Mouse (Mus musculus) forebrain, postnatal 0 days (tissue): ENCODE results near the gene Tmem79. TPM values are rescaled to one million over a fixed set of nuclear protein-coding genes. Genes with fewer than 3 reads are reported as not detected.
"Not testable (repeated sequence)": the region's sequence is repeated elsewhere in the genome, so short reads cannot be mapped to it uniquely, and the experiment has no call there.

Experiments
- ATAC-seq: fragments of 200-750 bp; cut with Nextera tagmentation; 2 replicates; pipeline ENCODE4 v1.8.0; 2017; ENCODE audit warnings: mild to moderate bottlenecking, moderate library complexity
- DNase-seq: peaks from one replicate; pipeline ENCODE4 v3.0.0-alpha.2; 2015
- H3K27ac ChIP-seq: fragments of 300-500 bp; sonication (generic); 2 replicates; pipeline ENCODE4 v1.5.1; 2014; ENCODE audit warnings: low read depth, mild to moderate bottlenecking, antibody characterized with exemption, low read length, moderate library complexity, mixed read lengths
- H3K27me3 ChIP-seq: fragments of 300-500 bp; sonication (generic); 2 replicates; pipeline ENCODE4 v1.6.1; 2014; ENCODE audit warnings: mild to moderate bottlenecking, low read length, mixed read lengths; ENCODE audit not compliant: insufficient read depth
- H3K36me3 ChIP-seq: fragments of 300-500 bp; sonication (generic); 2 replicates; pipeline ENCODE4 v1.6.1; 2014; ENCODE audit warnings: mild to moderate bottlenecking, moderate library complexity; ENCODE audit not compliant: insufficient read depth
- H3K4me1 ChIP-seq: fragments of 300-500 bp; sonication (generic); 2 replicates; pipeline ENCODE4 v1.6.1; 2014; ENCODE audit warnings: antibody characterized with exemption; ENCODE audit not compliant: insufficient read depth
- H3K4me2 ChIP-seq: fragments of 300-500 bp; sonication (generic); 2 replicates; pipeline ENCODE4 v1.6.1; 2014; ENCODE audit warnings: low read depth, mild to moderate bottlenecking, moderate library complexity
- H3K4me3 ChIP-seq: fragments of 300-500 bp; sonication (generic); 2 replicates; pipeline ENCODE4 v1.5.1; 2014; ENCODE audit warnings: low read depth, low read length, mixed read lengths
- H3K9ac ChIP-seq: fragments of 300-500 bp; sonication (generic); 2 replicates; pipeline ENCODE4 v1.6.1; 2014; ENCODE audit warnings: mild to moderate bottlenecking
- H3K9me3 ChIP-seq: fragments of 300-500 bp; sonication (generic); 2 replicates; pipeline ENCODE4 v1.6.1; 2016; ENCODE audit warnings: low read length
- CTCF ChIP-seq: sonication (generic); IDR thresholded peaks from 2 replicates; pipeline ENCODE4 v1.5.1; 2016; ENCODE audit warnings: antibody characterized with exemption, control low read depth, low read depth
- WGBS: fragments of 180-500 bp; shearing (Covaris S2); extraction: QIAGEN DNeasy Blood & Tissue Kit; methylation state at CpG from one replicate; pipeline ENCODE4 v1.1.7; 2014; 5-methylcytosine and 5-hydroxymethylcytosine counted together
- polyA plus RNA-seq: library from polyadenylated mRNA; unstranded; fragments of >200 nt; fragmentation: Nextera tagmentation; extraction: Ambion mirVana; gene quantifications from 2 replicates; pipeline ENCODE4 v1.2.1, GENCODE M21; 2015
- total RNA-seq: library from RNA; depleted of rRNA; stranded (reverse); fragments of >200 nt; gene quantifications from 2 replicates; pipeline ENCODE4 v1.2.3, GENCODE M21; 2014; rRNA removed

Tmem79 gene
- total and polyA plus RNA-seq, 2 experiments from 2014 or later: 0.33 to 0.92 TPM

DNA sequence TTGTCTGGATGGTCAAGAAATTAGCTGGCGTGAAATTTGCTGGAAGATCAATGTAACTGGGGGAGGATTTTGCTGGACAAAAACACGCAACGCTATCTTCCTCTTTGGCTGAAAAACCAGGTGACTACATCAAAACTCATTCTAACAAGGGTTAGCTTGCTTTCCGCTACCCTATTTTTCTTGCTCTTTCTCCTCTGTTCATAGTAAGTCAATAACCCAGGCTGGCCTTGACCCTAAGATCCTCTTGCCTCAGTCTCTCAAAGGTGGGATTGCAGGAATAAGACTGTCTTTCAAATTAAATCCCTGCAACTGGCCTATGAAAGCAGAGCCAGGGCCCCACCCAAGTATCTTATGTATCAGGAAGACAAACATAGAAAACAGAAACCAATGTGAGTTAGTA, 48.8 kb downstream of the Tmem79 start, which contains the start of gene Gm38392:
Gene Gm38392, minus strand, starts transcription at position 101 of the 400 bp plus-strand sequence.
- Histone ChIP-seq H3K4me3 (no peak within 1 kb of the TSS), H3K4me2 (no peak within 1 kb of the TSS), H3K27ac (no peak within 1 kb of the TSS), H3K4me1 (no peaks in the 10 kb centered on the region), H3K9me3 (no peaks in the 10 kb centered on the region), H3K27me3 (no peaks in the 10 kb centered on the region), H3K36me3 (no peaks in the 10 kb centered on the region), H3K9ac (no peak within 1 kb of the TSS)
- TF ChIP-seq CTCF: no peak
- ATAC-seq (no peak), DNase-seq (no peak)
- 100% methylated on average over 4 of the region's 4 CpGs for WGBS

- H3K4me3 ChIP-seq, H3K4me1 ChIP-seq, ATAC-seq, H3K36me3 ChIP-seq, H3K27me3 ChIP-seq, H3K4me2 ChIP-seq, H3K27ac ChIP-seq, H3K9ac ChIP-seq, H3K9me3 ChIP-seq, DNase-seq: not testable (repeated sequence)
- no CpG with 5 or more reads among the region's 2 CpGs for WGBS
Measured at GRCm38 (mm10) chr3:88285565-88285895, 50.4 kb downstream of the Tmem79 start.

DNA sequence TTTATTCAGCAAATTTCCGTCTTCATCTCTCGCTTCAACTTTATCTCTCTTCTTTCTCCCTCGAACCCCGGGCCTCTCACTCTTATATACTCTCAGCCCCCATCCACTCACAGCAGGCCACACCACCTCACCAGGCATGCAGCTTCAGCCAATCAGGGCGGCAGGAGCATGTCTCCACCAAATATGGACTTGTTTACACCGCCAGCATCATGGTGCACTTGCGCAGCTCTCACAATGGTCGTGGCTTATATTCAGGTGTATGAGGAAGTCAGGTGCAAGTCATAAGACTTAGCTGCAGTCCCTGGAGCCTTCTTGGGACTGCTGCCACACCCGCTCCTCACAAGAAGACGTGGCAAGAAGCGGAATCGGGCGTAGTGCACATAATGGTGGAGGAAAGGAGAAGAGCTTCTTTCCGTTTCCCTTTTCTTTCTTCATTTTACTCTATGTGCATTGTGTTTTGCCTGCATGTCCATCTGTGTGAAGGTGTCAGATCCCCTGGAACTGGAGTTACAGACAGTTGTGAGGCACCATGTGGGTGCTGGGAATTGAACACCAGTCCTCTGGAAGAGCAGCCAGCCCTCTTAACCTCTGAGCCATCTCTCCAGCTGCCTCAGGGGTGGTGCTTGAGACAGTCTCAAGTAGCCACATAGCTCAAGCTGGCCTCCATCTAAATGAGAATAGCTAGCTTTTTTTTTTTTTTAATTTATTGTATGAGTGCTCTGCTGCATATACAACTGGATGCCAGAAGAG, 51.0 kb downstream of the Tmem79 start:
- not testable (repeated sequence) for H3K9ac ChIP-seq, H3K4me3 ChIP-seq, H3K27me3 ChIP-seq, DNase-seq, H3K9me3 ChIP-seq, H3K4me1 ChIP-seq, H3K4me2 ChIP-seq, ATAC-seq, H3K27ac ChIP-seq, H3K36me3 ChIP-seq
- WGBS: 96% methylated on average over 14 of the region's 14 CpGs

- H3K27me3 ChIP-seq, H3K9ac ChIP-seq, ATAC-seq, H3K4me2 ChIP-seq, DNase-seq, H3K4me1 ChIP-seq, H3K9me3 ChIP-seq, H3K27ac ChIP-seq, H3K36me3 ChIP-seq, H3K4me3 ChIP-seq: not testable (repeated sequence)
- WGBS: 46% methylated on average over 11 of the region's 11 CpGs
Measured at GRCm38 (mm10) chr3:88281141-88281916, 54.6 kb downstream of the Tmem79 start.

GRCm38 (mm10) chr3:88280035-88280434, 55.9 kb downstream of the Tmem79 start:
- no peak for ATAC-seq
- 93% methylated on average over 2 of the region's 2 CpGs for WGBS
- no peak for DNase-seq
- Histone ChIP-seq H3K36me3 (no peaks in the 10 kb centered on the region), H3K4me2 (no peak overlapping the region), H3K27me3 (no peaks in the 10 kb centered on the region), H3K9me3 (no peaks in the 10 kb centered on the region), H3K27ac (no peak overlapping the region), H3K4me1 (no peaks in the 10 kb centered on the region), H3K9ac (no peak overlapping the region), H3K4me3 (no peak overlapping the region)
- no peak for TF ChIP-seq CTCF

Other genes with a start within 250 kb of the Tmem79 start
- gene Mef2d, start 193.8 kb downstream of the Tmem79 start, total RNA-seq: 45.0 and 53.0 TPM in 2 replicates
- 30.9 and 34.0 TPM in 2 replicates for gene Mef2d, start 193.8 kb downstream of the Tmem79 start, polyA plus RNA-seq
- gene Rhbg, start 81.4 kb downstream of the Tmem79 start, total RNA-seq: 0.19 TPM in 1 of 2 replicates, not detected in the other
- 0.21 and 0.25 TPM in 2 replicates for gene Rhbg, start 81.4 kb downstream of the Tmem79 start, polyA plus RNA-seq
- gene Gm38392, start 48.9 kb downstream of the Tmem79 start, total RNA-seq: 0.69 TPM in 1 of 2 replicates, not detected in the other
- gene Gm38392, start 48.9 kb downstream of the Tmem79 start, polyA plus RNA-seq: 0.16 TPM in 1 of 2 replicates, not detected in the other
- 1.2 and 5.0 TPM in 2 replicates for gene Tsacc, start 39.1 kb downstream of the Tmem79 start, total RNA-seq
- gene Tsacc, start 39.1 kb downstream of the Tmem79 start, polyA plus RNA-seq: 11.9 and 12.0 TPM in 2 replicates
- gene Cct3, start 39.0 kb downstream of the Tmem79 start, total RNA-seq: 373 and 393 TPM in 2 replicates
- gene Cct3, start 39.0 kb downstream of the Tmem79 start, polyA plus RNA-seq: 440 and 452 TPM in 2 replicates
- 44.8 and 55.2 TPM in 2 replicates for gene Glmp, start 11.1 kb downstream of the Tmem79 start, total RNA-seq
- 118 and 125 TPM in 2 replicates for gene Glmp, start 11.1 kb downstream of the Tmem79 start, polyA plus RNA-seq
- 85.3 and 96.5 TPM in 2 replicates for gene Smg5, start 112 bp upstream of the Tmem79 start, total RNA-seq
- gene Smg5, start 112 bp upstream of the Tmem79 start, polyA plus RNA-seq: 29.2 and 33.8 TPM in 2 replicates
- gene Paqr6, start 28.4 kb upstream of the Tmem79 start, total RNA-seq: 1.3 and 3.3 TPM in 2 replicates
- 2.7 and 3.0 TPM in 2 replicates for gene Paqr6, start 28.4 kb upstream of the Tmem79 start, polyA plus RNA-seq
- not detected in 2 replicates for gene Bglap3, start 36.6 kb upstream of the Tmem79 start, total RNA-seq
- not detected in 2 replicates for gene Bglap3, start 36.6 kb upstream of the Tmem79 start, polyA plus RNA-seq
- 9.2 TPM in 1 of 2 replicates, not detected in the other for gene Bglap2, start 42.6 kb upstream of the Tmem79 start, total RNA-seq
- gene Bglap2, start 42.6 kb upstream of the Tmem79 start, polyA plus RNA-seq: not detected in 2 replicates
- gene Bglap, start 48.3 kb upstream of the Tmem79 start, total RNA-seq: 0.76 TPM in 1 of 2 replicates, not detected in the other
- not detected in 2 replicates for gene Bglap, start 48.3 kb upstream of the Tmem79 start, polyA plus RNA-seq
- gene Pmf1, start 74.2 kb upstream of the Tmem79 start, total RNA-seq: 22.5 and 23.8 TPM in 2 replicates
- gene Pmf1, start 74.2 kb upstream of the Tmem79 start, polyA plus RNA-seq: 27.4 and 30.5 TPM in 2 replicates
- gene Slc25a44, start 89.0 kb upstream of the Tmem79 start, total RNA-seq: 51.4 and 63.3 TPM in 2 replicates
- gene Slc25a44, start 89.0 kb upstream of the Tmem79 start, polyA plus RNA-seq: 35.6 and 36.9 TPM in 2 replicates
- 31.5 and 33.0 TPM in 2 replicates for gene Sema4a, start 125.0 kb upstream of the Tmem79 start, total RNA-seq
- 19.1 and 25.8 TPM in 2 replicates for gene Sema4a, start 125.0 kb upstream of the Tmem79 start, polyA plus RNA-seq
- gene Lmna, start 173.8 kb upstream of the Tmem79 start, total RNA-seq: 49.4 and 71.3 TPM in 2 replicates
- 51.4 and 52.9 TPM in 2 replicates for gene Lmna, start 173.8 kb upstream of the Tmem79 start, polyA plus RNA-seq
- gene Mex3a, start 196.2 kb upstream of the Tmem79 start, total RNA-seq: 64.5 and 71.9 TPM in 2 replicates
- 16.2 and 20.5 TPM in 2 replicates for gene Mex3a, start 196.2 kb upstream of the Tmem79 start, polyA plus RNA-seq
- gene Rab25, start 212.2 kb upstream of the Tmem79 start, total RNA-seq: not detected in 2 replicates
- 0.33 TPM in 1 of 2 replicates, not detected in the other for gene Rab25, start 212.2 kb upstream of the Tmem79 start, polyA plus RNA-seq
- gene Lamtor2, start 216.9 kb upstream of the Tmem79 start, total RNA-seq: 52.2 and 55.5 TPM in 2 replicates
- gene Lamtor2, start 216.9 kb upstream of the Tmem79 start, polyA plus RNA-seq: 186 and 202 TPM in 2 replicates
- gene Ubqln4, start 217.6 kb upstream of the Tmem79 start, total RNA-seq: 102 and 116 TPM in 2 replicates
- gene Ubqln4, start 217.6 kb upstream of the Tmem79 start, polyA plus RNA-seq: 29.3 and 30.8 TPM in 2 replicates
- 170 and 254 TPM in 2 replicates for gene Ssr2, start 239.7 kb upstream of the Tmem79 start, total RNA-seq
- gene Ssr2, start 239.7 kb upstream of the Tmem79 start, polyA plus RNA-seq: 204 and 233 TPM in 2 replicates